Mouse (Mus musculus) liver, embryonic 11.5 days (tissue): ENCODE measurements around the gene Zfp184. TPM values are rescaled to one million over a fixed set of nuclear protein-coding genes. Genes with fewer than 3 reads are reported as not detected.

Experiments used
- ATAC-seq: fragments of 200-750 bp; cut with Nextera tagmentation; replicated peaks from 2 replicates; pipeline ENCODE4 v1.8.0; 2017; ENCODE audit warnings: moderate number of reproducible peaks, mild to moderate bottlenecking, moderate TSS enrichment, moderate library complexity; ENCODE audit not compliant: low FRiP score
- DNase-seq: peaks from one replicate; pipeline ENCODE4 v3.0.0-alpha.2; 2017; ENCODE audit warnings: low spot score
- H3K27ac ChIP-seq: fragments of 300-500 bp; sonication (generic); 2 replicates; pipeline ENCODE4 v1.5.1; 2014; ENCODE audit warnings: mild to moderate bottlenecking, low read depth, low read length, control low read depth
- H3K27me3 ChIP-seq: fragments of 300-500 bp; sonication (generic); replicated peaks from 2 replicates; pipeline ENCODE4 v1.6.1; 2014; ENCODE audit warnings: low read length, mixed read lengths; ENCODE audit not compliant: control insufficient read depth, insufficient read depth
- H3K36me3 ChIP-seq: fragments of 300-500 bp; sonication (generic); 2 replicates; pipeline ENCODE4 v1.6.1; 2014; ENCODE audit warnings: mild to moderate bottlenecking, low read length, moderate library complexity, mixed read lengths; ENCODE audit not compliant: control insufficient read depth, insufficient read depth
- H3K4me1 ChIP-seq: fragments of 300-500 bp; sonication (generic); replicated peaks from 2 replicates; pipeline ENCODE4 v1.6.1; 2014; ENCODE audit warnings: low read length, mixed read lengths; ENCODE audit not compliant: control insufficient read depth, insufficient read depth
- H3K4me2 ChIP-seq: fragments of 300-500 bp; sonication (generic); 2 replicates; pipeline ENCODE4 v1.6.1; 2014; ENCODE audit warnings: mild to moderate bottlenecking, control low read depth, moderate library complexity
- H3K4me3 ChIP-seq: fragments of 300-500 bp; sonication (generic); 2 replicates; pipeline ENCODE4 v1.5.1; 2014; ENCODE audit warnings: low read depth, low read length, control low read depth
- H3K9ac ChIP-seq: fragments of 300-500 bp; sonication (generic); 2 replicates; pipeline ENCODE4 v1.6.1; 2014; ENCODE audit warnings: low read depth, low read length, control low read depth
- H3K9me3 ChIP-seq: fragments of 300-500 bp; sonication (generic); 2 replicates; pipeline ENCODE4 v1.6.1; 2016; ENCODE audit warnings: low read length, inconsistent platforms, mixed read lengths; ENCODE audit not compliant: control insufficient read depth
- WGBS: fragments of 180-500 bp; shearing (Covaris S2); extraction: QIAGEN DNeasy Blood & Tissue Kit; methylation state at CpG from one replicate; pipeline ENCODE4 v1.1.7; 2014; 5-methylcytosine and 5-hydroxymethylcytosine counted together
- polyA plus RNA-seq: library from polyadenylated mRNA; unstranded; fragments of >200 nt; fragmentation: Nextera tagmentation; extraction: Ambion mirVana; gene quantifications from 2 replicates; pipeline ENCODE4 v1.2.1, GENCODE M21; 2014

The Zfp184 gene
- polyA plus RNA-seq, 1 experiment from 2014 or later, result 5.1 TPM

- peak overlapping the region; percentile 36 for H3K4me3 ChIP-seq
These were observed 13.9 kb upstream of the Zfp184 start for GRCm38 (mm10) chr13:21930981-21931380.

GRCm38 (mm10) chr13:21931740-21932139 lies 13.2 kb upstream of the Zfp184 start:
- H3K27me3 ChIP-seq, result no peaks in the 10 kb centered on the region
- H3K4me3 ChIP-seq, result peak overlapping the region; percentile 36
- H3K4me2 ChIP-seq, result peak overlapping the region; percentile 61
- DNase-seq (no peak), ATAC-seq (no peak)
- 42% methylated on average over 6 of the region's 6 CpGs for WGBS
- no peak overlapping the region for H3K27ac ChIP-seq
- no peaks in the 10 kb centered on the region for H3K36me3 ChIP-seq
- H3K9me3 ChIP-seq, result no peaks in the 10 kb centered on the region
- peaks cover 18% of the 10 kb centered on the region for H3K4me1 ChIP-seq
- H3K9ac ChIP-seq, result no peak overlapping the region

More at GRCm38 (mm10) chr13:21930981-21931380, 13.9 kb upstream of the Zfp184 start:
- Histone ChIP-seq H3K27me3 (no peaks in the 10 kb centered on the region), H3K9ac (no peak overlapping the region), H3K36me3 (no peaks in the 10 kb centered on the region), H3K4me2 (peak overlapping the region; percentile 61), H3K4me1 (peaks cover 11% of the 10 kb centered on the region), H3K27ac (no peak overlapping the region), H3K9me3 (no peaks in the 10 kb centered on the region)
- DNase-seq (peak; percentile 44), ATAC-seq (peak; percentile 78)
- WGBS, result 6% methylated on average over 10 of the region's 10 CpGs

- H3K9ac ChIP-seq, result peak overlapping the region; percentile 53
These were observed 11.0 kb upstream of the Zfp184 start for GRCm38 (mm10) chr13:21933626-21934548.

GRCm38 (mm10) chr13:21934982-21935791 lies 9.7 kb upstream of the Zfp184 start:
- H3K9ac ChIP-seq, result no peak overlapping the region; the same call in 1 of the 2 replicates
- H3K4me3 ChIP-seq, result peak overlapping the region; percentile 53
- peaks cover 18% of the 10 kb centered on the region; the same call in 1 of the 2 replicates for H3K4me1 ChIP-seq
- peak overlapping the region; percentile 78 for H3K4me2 ChIP-seq
- H3K27ac ChIP-seq, result peak overlapping the region; percentile 66
- ATAC-seq (no peak), DNase-seq (peak; percentile 82)
- no peaks in the 10 kb centered on the region for H3K27me3 ChIP-seq
- H3K9me3 ChIP-seq, result no peaks in the 10 kb centered on the region
- H3K36me3 ChIP-seq, result no peaks in the 10 kb centered on the region
- 10% methylated on average over 17 of the region's 17 CpGs for WGBS

More at GRCm38 (mm10) chr13:21933626-21934548, 11.0 kb upstream of the Zfp184 start:
- peaks cover 21% of the 10 kb centered on the region for H3K4me1 ChIP-seq
- H3K9me3 ChIP-seq, result no peaks in the 10 kb centered on the region
- peak overlapping the region; percentile 78 for H3K4me2 ChIP-seq
- H3K36me3 ChIP-seq, result no peaks in the 10 kb centered on the region
- H3K27me3 ChIP-seq, result no peaks in the 10 kb centered on the region
- DNase-seq (peak; percentile 72), ATAC-seq (peak; percentile 24; the same call in 1 of the 2 replicates)
- H3K4me3 ChIP-seq, result peak overlapping the region; percentile 46
- 3% methylated on average over 28 of the region's 28 CpGs for WGBS
- H3K27ac ChIP-seq, result peak overlapping the region; percentile 52

- H3K4me3 ChIP-seq, result peak overlapping the region; percentile 53
- no peaks in the 10 kb centered on the region for H3K27me3 ChIP-seq
- WGBS, result 1% methylated on average over 7 of the region's 7 CpGs
- no peaks in the 10 kb centered on the region for H3K36me3 ChIP-seq
- peak overlapping the region; percentile 73 for H3K4me2 ChIP-seq
- DNase-seq (peak; percentile 41), ATAC-seq (no peak)
- H3K27ac ChIP-seq, result no peak overlapping the region
- H3K9me3 ChIP-seq, result no peaks in the 10 kb centered on the region
- peaks cover 18% of the 10 kb centered on the region; the same call in 1 of the 2 replicates for H3K4me1 ChIP-seq
- H3K9ac ChIP-seq, result 0 out of 2 replicates have a peak overlapping the region, but pooled peaks have one; percentile 22
These were observed 9.1 kb upstream of the Zfp184 start for GRCm38 (mm10) chr13:21935833-21936232.

GRCm38 (mm10) chr13:21936968-21937367 lies 7.9 kb upstream of the Zfp184 start:
- H3K27ac ChIP-seq, result no peak overlapping the region
- DNase-seq, result peak; percentile 93

GRCm38 (mm10) chr13:21940213-21940612 lies 4.7 kb upstream of the Zfp184 start:
- no peaks in the 10 kb centered on the region for H3K9me3 ChIP-seq
- H3K4me3 ChIP-seq, result peak overlapping the region; percentile 55
- H3K9ac ChIP-seq, result peak overlapping the region; percentile 25; the same call in 1 of the 2 replicates
- peak overlapping the region; percentile 88 for H3K4me2 ChIP-seq
- under 1% methylated on average over 19 of the region's 19 CpGs for WGBS
- ATAC-seq (peak; percentile 78), DNase-seq (peak; percentile 92)
- H3K4me1 ChIP-seq, result peaks cover 10% of the 10 kb centered on the region; the same call in 1 of the 2 replicates
- no peaks in the 10 kb centered on the region for H3K36me3 ChIP-seq
- H3K27me3 ChIP-seq, result no peaks in the 10 kb centered on the region
- no peak overlapping the region for H3K27ac ChIP-seq

More at GRCm38 (mm10) chr13:21936968-21937367, 7.9 kb upstream of the Zfp184 start:
- Histone ChIP-seq H3K4me3 (peak overlapping the region; percentile 53), H3K4me1 (peaks cover 15% of the 10 kb centered on the region; the same call in 1 of the 2 replicates), H3K9me3 (no peaks in the 10 kb centered on the region), H3K27me3 (no peaks in the 10 kb centered on the region), H3K9ac (peak overlapping the region; percentile 59; the same call in 1 of the 2 replicates), H3K36me3 (no peaks in the 10 kb centered on the region), H3K4me2 (peak overlapping the region; percentile 73)
- ATAC-seq, result peak; percentile 80
- WGBS, result under 1% methylated on average over 17 of the region's 17 CpGs

GRCm38 (mm10) chr13:21940811-21941321 lies 4.0 kb upstream of the Zfp184 start:
- H3K27ac ChIP-seq, result no peak overlapping the region

More at GRCm38 (mm10) chr13:21940811-21941321, 4.0 kb upstream of the Zfp184 start:
- DNase-seq (peak; percentile 72), ATAC-seq (peak; percentile 60)
- Histone ChIP-seq H3K9ac (peak overlapping the region; percentile 25; the same call in 1 of the 2 replicates), H3K4me3 (peak overlapping the region; percentile 55), H3K27me3 (no peaks in the 10 kb centered on the region), H3K9me3 (no peaks in the 10 kb centered on the region), H3K36me3 (no peaks in the 10 kb centered on the region), H3K4me2 (peak overlapping the region; percentile 88), H3K4me1 (peaks cover 10% of the 10 kb centered on the region; the same call in 1 of the 2 replicates)
- WGBS, result 0% methylated on average over 16 of the region's 16 CpGs
